8 mouse cellular contexts compared by ENCODE assay signal in the genomic region with DNA sequence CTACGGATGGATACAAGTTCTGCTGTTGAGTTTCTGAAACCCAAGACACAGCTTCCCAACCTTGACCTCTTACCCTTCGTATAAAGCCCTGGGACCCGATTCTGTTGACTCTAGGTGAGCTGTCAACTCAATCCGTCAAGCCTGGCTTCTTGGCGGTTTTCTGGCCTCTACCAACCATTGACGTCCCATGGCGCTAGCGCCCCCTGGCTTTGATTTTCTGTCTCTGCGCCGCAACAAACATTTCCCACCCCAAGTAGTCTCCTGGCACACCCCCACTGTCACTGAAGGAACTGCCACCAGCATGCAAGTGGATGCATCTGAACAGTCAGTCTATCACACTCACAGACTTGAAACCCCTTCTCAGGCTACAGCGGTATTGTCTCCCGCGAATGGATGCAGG. TPM values are rescaled to one million over a fixed set of nuclear protein-coding genes. Genes with fewer than 3 reads are reported as not detected.
A peak's percentile ranks its signal among the peaks of the same experiment; 100 is the strongest.
DNase-seq lines count a peak whose midpoint lies in the region; ATAC-seq and TF ChIP-seq lines count a peak whose summit lies in the region.

No protein-coding gene starts in this region.

- no peaks in the 10 kb centered on the region for H3K36me3 ChIP-seq in heart, embryonic 12.5 days
- no peaks in the 10 kb centered on the region for H3K36me3 ChIP-seq in kidney, embryonic 15.5 days
- H3K36me3 ChIP-seq in lung, embryonic 14.5 days (ENCODE audit: insufficient read depth): no peaks in the 10 kb centered on the region
- no peaks in the 10 kb centered on the region for H3K36me3 ChIP-seq in neural tube, embryonic 15.5 days

- no peak overlapping the region for H3K27ac ChIP-seq in heart, embryonic 12.5 days (ENCODE audit: poor library complexity, severe bottlenecking)
- H3K27ac ChIP-seq in kidney, embryonic 15.5 days: no peak overlapping the region
- H3K27ac ChIP-seq in lung, embryonic 14.5 days (ENCODE audit: low read depth): no peak overlapping the region
- H3K27ac ChIP-seq in neural tube, embryonic 15.5 days (replicated peaks): peak overlapping the region; percentile 79; the same call in 1 of the 2 replicates

- H3K9ac ChIP-seq in heart, embryonic 12.5 days: no peak overlapping the region; the same call in 1 of the 2 replicates
- H3K9ac ChIP-seq in kidney, embryonic 15.5 days: no peak overlapping the region
- H3K9ac ChIP-seq in lung, embryonic 14.5 days: no peak overlapping the region
- 0 out of 2 replicates have a peak overlapping the region, but pooled peaks have one; percentile 67 for H3K9ac ChIP-seq in neural tube, embryonic 15.5 days (replicated peaks)

- H3K4me2 ChIP-seq in heart, embryonic 12.5 days: peak overlapping the region; percentile 92
- peak overlapping the region; percentile 97 for H3K4me2 ChIP-seq in kidney, embryonic 15.5 days
- H3K4me2 ChIP-seq in lung, embryonic 14.5 days: peak overlapping the region; percentile 92
- peak overlapping the region; percentile 90 for H3K4me2 ChIP-seq in neural tube, embryonic 15.5 days

- H3K4me1 ChIP-seq in heart, embryonic 12.5 days (replicated peaks): peaks cover 29% of the 10 kb centered on the region
- H3K4me1 ChIP-seq in kidney, embryonic 15.5 days: peaks cover 44% of the 10 kb centered on the region
- peaks cover 9% of the 10 kb centered on the region; the same call in 1 of the 2 replicates for H3K4me1 ChIP-seq in lung, embryonic 14.5 days (ENCODE audit: insufficient read depth)
- H3K4me1 ChIP-seq in neural tube, embryonic 15.5 days: peaks cover 37% of the 10 kb centered on the region

- peak; percentile 61 for TF ChIP-seq CTCF in lung, embryonic 14.5 days (IDR thresholded peaks at IDR 0.05; ENCODE audit: low read depth)

- H3K27me3 ChIP-seq in heart, embryonic 12.5 days (replicated peaks): peaks cover 53% of the 10 kb centered on the region
- peaks cover 35% of the 10 kb centered on the region for H3K27me3 ChIP-seq in kidney, embryonic 15.5 days
- peaks cover 11% of the 10 kb centered on the region for H3K27me3 ChIP-seq in lung, embryonic 14.5 days (ENCODE audit: insufficient read depth, low read length)
- peaks cover 20% of the 10 kb centered on the region for H3K27me3 ChIP-seq in neural tube, embryonic 15.5 days (replicated peaks)

- peak overlapping the region; percentile 53 for H3K4me3 ChIP-seq in heart, embryonic 12.5 days
- H3K4me3 ChIP-seq in kidney, embryonic 15.5 days (replicated peaks): no peak overlapping the region
- H3K4me3 ChIP-seq in lung, embryonic 14.5 days (ENCODE audit: low read depth, low read length): peak overlapping the region; percentile 50; the same call in 1 of the 2 replicates
- peak overlapping the region; percentile 52; the same call in 1 of the 2 replicates for H3K4me3 ChIP-seq in neural tube, embryonic 15.5 days (replicated peaks)

- WGBS in heart, embryonic 12.5 days: 11% methylated on average over 13 of the region's 13 CpGs
- WGBS in kidney, embryonic 15.5 days: 14% methylated on average over 13 of the region's 13 CpGs
- WGBS in lung, embryonic 14.5 days: 10% methylated on average over 13 of the region's 13 CpGs
- 14% methylated on average over 13 of the region's 13 CpGs for WGBS in neural tube, embryonic 15.5 days

- no peak for ATAC-seq in heart, embryonic 12.5 days (ENCODE audit: insufficient number of reproducible peaks, low FRiP score)
- no peak for ATAC-seq in kidney, embryonic 15.5 days (replicated peaks; ENCODE audit: low FRiP score)
- no peak for ATAC-seq in lung, embryonic 14.5 days (ENCODE audit: insufficient read depth)
- no peak for ATAC-seq in neural tube, embryonic 15.5 days (ENCODE audit: low FRiP score)

- no peaks in the 10 kb centered on the region for H3K9me3 ChIP-seq in heart, embryonic 12.5 days (replicated peaks)
- H3K9me3 ChIP-seq in kidney, embryonic 15.5 days (replicated peaks): no peaks in the 10 kb centered on the region
- H3K9me3 ChIP-seq in lung, embryonic 14.5 days (ENCODE audit: low read depth, low read length): no peaks in the 10 kb centered on the region
- H3K9me3 ChIP-seq in neural tube, embryonic 15.5 days (replicated peaks): no peaks in the 10 kb centered on the region

- DNase-seq in CD8-positive naive resting alpha-beta T cell, adult 2 months (ENCODE audit: low read depth in 2 of 2, low spot score in 2 of 2): peak; percentile 21
- DNase-seq in adrenal gland, adult (ENCODE audit: inconsistent age in 2 of 2, low spot score in 1 of 2): peak; percentile 81 to 91
- peak; percentile 73 for DNase-seq in embryo, embryonic 10.5 days (ENCODE audit: low spot score)
- peak; percentile 68 for DNase-seq in lung, embryonic 14.5 days
- DNase-seq in adipocyte (ENCODE audit: low spot score): no peak

RNA-seq across cellular contexts. Expression of gene AI464131, which starts 3.3 kb away (rescaled TPM):
- polyA plus RNA-seq in heart, embryonic 12.5 days (2016; fragmentation: Nextera tagmentation; extraction: Ambion mirVana): 2.6 and 2.9 TPM in 2 replicates
- 7.4 and 9.0 TPM in 2 replicates for polyA plus RNA-seq in kidney, embryonic 15.5 days (2015; fragmentation: Nextera tagmentation; extraction: Ambion mirVana)
- 3.3 and 3.6 TPM in 2 replicates for polyA plus RNA-seq in lung, embryonic 14.5 days (2014; fragmentation: Nextera tagmentation; extraction: Ambion mirVana)
- polyA plus RNA-seq in neural tube, embryonic 15.5 days (2015; fragmentation: Nextera tagmentation; extraction: Ambion mirVana): 7.8 and 8.3 TPM in 2 replicates

RNA-seq across cellular contexts. Expression of gene 1110017D15Rik, which starts 11.0 kb away (rescaled TPM):
- polyA plus RNA-seq in heart, embryonic 12.5 days (2016; fragmentation: Nextera tagmentation; extraction: Ambion mirVana): not detected in 2 replicates
- 0.55 TPM in 1 of 2 replicates, not detected in the other for polyA plus RNA-seq in kidney, embryonic 15.5 days (2015; fragmentation: Nextera tagmentation; extraction: Ambion mirVana)
- 0.46 and 0.92 TPM in 2 replicates for polyA plus RNA-seq in lung, embryonic 14.5 days (2014; fragmentation: Nextera tagmentation; extraction: Ambion mirVana)
- polyA plus RNA-seq in neural tube, embryonic 15.5 days (2015; fragmentation: Nextera tagmentation; extraction: Ambion mirVana): 8.6 and 10.1 TPM in 2 replicates

RNA-seq across cellular contexts. Expression of gene Nudt2, which starts 41.2 kb away (rescaled TPM):
- polyA plus RNA-seq in heart, embryonic 12.5 days (2016; fragmentation: Nextera tagmentation; extraction: Ambion mirVana): 39.9 and 40.5 TPM in 2 replicates
- polyA plus RNA-seq in kidney, embryonic 15.5 days (2015; fragmentation: Nextera tagmentation; extraction: Ambion mirVana): 56.0 and 56.8 TPM in 2 replicates
- 55.1 and 59.7 TPM in 2 replicates for polyA plus RNA-seq in lung, embryonic 14.5 days (2014; fragmentation: Nextera tagmentation; extraction: Ambion mirVana)
- polyA plus RNA-seq in neural tube, embryonic 15.5 days (2015; fragmentation: Nextera tagmentation; extraction: Ambion mirVana): 62.8 and 71.6 TPM in 2 replicates

RNA-seq across cellular contexts. Expression of gene Kif24, which starts 41.5 kb away (rescaled TPM):
- polyA plus RNA-seq in heart, embryonic 12.5 days (2016; fragmentation: Nextera tagmentation; extraction: Ambion mirVana): 6.1 and 6.8 TPM in 2 replicates
- polyA plus RNA-seq in kidney, embryonic 15.5 days (2015; fragmentation: Nextera tagmentation; extraction: Ambion mirVana): 7.9 and 8.7 TPM in 2 replicates
- polyA plus RNA-seq in lung, embryonic 14.5 days (2014; fragmentation: Nextera tagmentation; extraction: Ambion mirVana): 8.1 and 8.6 TPM in 2 replicates
- polyA plus RNA-seq in neural tube, embryonic 15.5 days (2015; fragmentation: Nextera tagmentation; extraction: Ambion mirVana): 2.4 and 3.0 TPM in 2 replicates
